Mouse (Mus musculus): Measurements from ENCODE around the gene Tex13c2. TPM values are rescaled to one million over a fixed set of nuclear protein-coding genes. Genes with fewer than 3 reads are reported as not detected.

Gene Tex13c2
- polyA plus RNA-seq, 1 experiment from 2014 or later, result not detected

Other genes starting within 250 kb of the Tex13c2 start
- gene Sh2d1a, start 12.8 kb downstream of the Tex13c2 start, polyA plus RNA-seq (2016; fragmentation: Nextera tagmentation; extraction: Ambion mirVana), result 0.47 and 0.53 TPM in 2 replicates

All from neural tube, embryonic 12.5 days (tissue).